Mouse (Mus musculus) urinary bladder, postnatal 14 days (tissue): Measurements from ENCODE around the gene Lrfn2.

Experiments used
- DNase-seq: peaks from one replicate; pipeline ENCODE4 v3.0.0; 2021; ENCODE audit warnings: low spot score

Lrfn2 gene

GRCm38 (mm10) chr17:48963740-48964139, 31.6 kb downstream of the Lrfn2 start:
- no peak for DNase-seq

DNA sequence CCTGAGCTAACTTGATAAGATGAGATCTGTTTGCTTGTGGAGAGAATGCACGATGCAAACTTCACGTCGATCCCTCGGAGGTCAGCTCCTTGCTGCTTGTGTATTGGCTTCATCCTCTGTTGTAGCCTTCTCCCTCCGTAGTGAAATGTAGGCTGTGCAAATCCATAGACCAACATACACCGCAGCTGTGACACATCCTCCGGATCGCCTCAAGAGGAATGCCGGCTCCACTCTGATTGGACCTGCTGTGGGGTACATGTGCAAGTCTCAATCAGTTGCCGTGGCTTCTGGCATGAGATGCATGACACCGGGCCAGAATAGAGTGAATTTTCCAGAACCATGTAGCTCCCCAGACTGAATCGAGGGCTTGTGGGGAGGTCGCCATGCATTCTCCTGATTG, 36.1 kb downstream of the Lrfn2 start:
- no peak for DNase-seq

- DNase-seq: no peak
These were observed 39.1 kb downstream of the Lrfn2 start for GRCm38 (mm10) chr17:48971296-48971695.

DNA sequence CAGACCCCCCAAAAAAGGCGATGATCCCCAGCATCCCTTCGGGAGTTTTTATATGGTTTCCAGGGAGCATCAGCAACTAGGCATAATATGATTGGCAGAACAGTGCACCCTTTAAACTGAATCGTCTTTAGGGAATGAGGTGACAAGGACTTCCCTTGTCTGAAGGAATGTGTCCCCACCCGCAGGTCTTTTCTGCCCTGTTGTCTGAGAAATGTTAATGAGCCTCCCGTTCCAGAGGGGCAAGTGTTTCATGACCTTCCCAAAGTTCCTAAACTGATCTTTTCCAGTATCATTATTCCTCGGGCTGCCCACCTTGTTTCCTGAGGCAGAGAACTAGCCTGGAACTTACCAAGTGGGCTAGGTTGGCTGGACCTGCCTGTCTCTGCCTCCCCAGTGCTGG, 40.7 kb downstream of the Lrfn2 start:
- DNase-seq: no peak

DNA sequence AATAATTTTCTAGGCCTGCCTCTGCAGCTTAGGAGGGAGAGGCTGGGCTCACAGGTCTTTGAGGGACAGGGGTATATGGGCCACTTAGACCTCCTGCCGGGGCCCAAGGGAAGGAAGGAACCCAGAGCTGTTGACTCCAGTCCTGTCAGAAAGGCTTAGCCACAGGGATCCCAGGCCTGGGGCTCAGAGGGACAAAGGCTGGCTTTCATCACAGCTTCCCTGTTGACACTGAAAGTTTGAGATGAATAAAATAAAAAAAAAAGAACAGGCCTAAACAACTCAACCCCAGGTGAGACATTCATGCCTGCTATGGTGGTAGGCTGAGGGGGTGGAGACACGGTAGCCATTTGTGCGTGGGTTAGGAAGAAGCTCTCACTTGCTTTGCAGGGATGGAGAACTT, 41.2 kb downstream of the Lrfn2 start:
- DNase-seq: no peak

GRCm38 (mm10) chr17:48975055-48975454, 42.9 kb downstream of the Lrfn2 start:
- no peak for DNase-seq

DNA sequence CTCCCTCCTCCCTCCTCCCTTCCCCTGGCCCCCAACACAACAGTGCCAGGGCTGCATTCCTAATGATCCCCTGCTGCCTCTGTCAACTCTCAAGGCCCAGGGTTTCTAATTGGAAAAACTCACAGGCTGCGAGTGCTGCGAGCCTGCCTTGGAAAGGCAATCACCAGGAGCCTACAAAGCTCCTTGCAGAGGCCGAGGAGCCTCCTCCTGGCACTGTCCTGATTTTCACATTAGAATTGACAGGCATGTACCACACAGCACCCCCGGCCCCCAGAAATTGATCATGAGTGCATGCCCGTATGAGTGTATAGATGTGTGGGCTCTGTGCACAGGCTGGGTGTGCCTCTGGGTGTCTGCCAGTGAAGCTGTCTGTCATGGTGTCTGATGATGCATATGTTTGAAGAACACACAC, 44.4 kb downstream of the Lrfn2 start:
- DNase-seq: no peak

DNA sequence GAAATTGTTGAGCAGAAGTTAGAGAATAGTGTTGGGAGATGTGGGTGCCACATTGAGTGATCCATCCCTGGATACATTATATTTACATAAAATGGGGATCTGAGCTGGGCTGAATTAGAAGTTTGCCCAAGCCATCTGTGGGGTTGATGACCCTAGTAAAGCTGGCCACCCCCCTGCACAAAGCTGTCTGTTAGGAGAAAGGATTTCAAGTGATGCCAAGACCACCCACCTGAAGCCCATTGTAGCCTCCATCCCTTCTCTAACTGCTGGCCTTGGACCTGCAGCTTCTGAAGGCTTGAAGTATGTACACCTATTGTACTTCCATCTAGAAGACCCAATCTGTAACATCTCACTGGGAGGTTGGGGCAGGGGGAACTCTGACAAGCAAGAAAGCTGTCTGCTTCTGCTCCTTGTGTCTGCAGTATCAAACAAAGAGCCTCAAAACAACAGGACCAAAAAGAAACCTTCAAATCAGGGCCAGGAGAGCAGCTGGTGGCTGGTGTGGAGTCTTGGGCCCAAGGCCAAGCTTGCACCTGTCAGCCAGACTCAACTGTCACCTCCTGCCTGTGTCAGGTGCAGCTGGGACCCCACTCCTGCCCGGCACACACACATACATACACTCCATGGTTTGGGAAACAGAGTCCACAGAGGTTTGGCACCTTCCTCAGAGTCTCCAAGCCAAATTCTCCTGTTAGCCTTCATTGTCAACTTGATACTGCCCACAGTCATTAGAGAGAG, 63.2 kb downstream of the Lrfn2 start:
- no peak for DNase-seq

DNA sequence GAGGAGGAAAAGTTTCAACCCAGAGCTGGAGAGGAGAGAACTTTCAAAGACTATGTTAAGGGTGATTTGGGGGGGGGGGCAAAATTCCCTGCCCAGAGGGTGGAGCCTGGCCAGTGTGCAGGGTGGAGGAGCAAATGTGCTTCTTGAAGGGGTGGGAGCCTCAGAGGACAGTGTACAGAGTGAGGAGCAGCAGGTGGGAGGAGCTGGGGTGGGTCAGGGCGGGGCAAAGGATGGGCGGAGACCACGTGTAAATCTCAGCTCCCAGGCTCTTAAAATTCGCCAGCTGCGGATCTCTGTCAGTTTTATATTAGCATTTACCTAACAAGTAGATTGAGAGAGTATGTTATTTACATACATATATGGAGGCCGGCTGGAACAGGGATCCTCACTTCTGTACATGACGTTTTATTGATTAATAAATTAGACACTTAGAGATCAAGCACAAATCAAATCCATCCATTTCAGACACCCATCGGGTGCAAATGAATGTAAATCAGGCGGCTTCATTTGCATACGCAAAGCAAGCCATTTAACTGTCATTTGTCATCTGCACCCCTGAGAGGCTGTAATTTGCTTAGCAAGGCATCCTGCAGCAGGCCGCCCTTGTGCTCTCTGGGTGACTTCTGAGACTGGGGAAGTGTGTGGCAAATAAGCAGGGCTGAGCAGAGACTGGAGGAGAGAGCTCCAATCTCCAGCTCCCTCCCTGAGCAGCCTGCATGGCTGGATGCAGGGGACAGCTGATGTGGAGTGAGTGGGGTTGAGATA, 67.5 kb downstream of the Lrfn2 start:
- no peak for DNase-seq

- no peak for DNase-seq
These were observed 77.3 kb downstream of the Lrfn2 start for GRCm38 (mm10) chr17:49009384-49010073.

DNA sequence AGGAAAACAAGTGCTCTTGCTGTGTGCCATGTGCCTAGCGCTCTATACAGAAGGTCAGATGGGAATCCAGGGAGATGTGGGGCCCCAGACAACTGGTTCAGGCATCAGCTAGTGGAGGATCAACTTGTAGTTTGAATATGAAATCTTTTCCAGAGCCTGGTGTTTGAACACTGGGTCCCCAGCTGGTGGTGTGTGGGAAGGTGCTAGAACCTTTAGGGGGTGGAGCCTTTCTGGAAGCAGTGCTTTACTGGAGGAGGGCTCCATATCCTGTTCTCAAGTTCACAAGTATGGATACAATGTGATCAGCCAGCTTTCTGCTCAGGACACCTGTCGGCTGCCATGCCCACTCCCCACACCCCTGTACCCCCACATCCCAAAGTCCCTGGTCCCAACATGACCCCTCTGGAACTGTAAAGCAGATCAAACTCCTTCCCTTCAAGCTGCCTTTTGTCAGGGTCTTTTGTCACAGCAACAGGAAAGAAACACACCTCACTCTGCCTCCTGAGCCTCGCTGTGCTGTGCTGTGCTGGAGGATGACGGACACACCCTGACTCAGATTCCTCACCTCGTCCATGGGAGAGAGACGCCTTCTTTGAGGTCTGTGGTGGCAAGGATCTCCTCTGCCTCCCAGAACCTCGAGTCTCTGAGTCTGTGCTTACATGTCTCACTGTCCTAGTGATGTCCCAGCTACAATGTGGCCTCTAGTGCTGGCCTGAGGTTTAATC, 81.9 kb downstream of the Lrfn2 start:
- DNase-seq: no peak

DNA sequence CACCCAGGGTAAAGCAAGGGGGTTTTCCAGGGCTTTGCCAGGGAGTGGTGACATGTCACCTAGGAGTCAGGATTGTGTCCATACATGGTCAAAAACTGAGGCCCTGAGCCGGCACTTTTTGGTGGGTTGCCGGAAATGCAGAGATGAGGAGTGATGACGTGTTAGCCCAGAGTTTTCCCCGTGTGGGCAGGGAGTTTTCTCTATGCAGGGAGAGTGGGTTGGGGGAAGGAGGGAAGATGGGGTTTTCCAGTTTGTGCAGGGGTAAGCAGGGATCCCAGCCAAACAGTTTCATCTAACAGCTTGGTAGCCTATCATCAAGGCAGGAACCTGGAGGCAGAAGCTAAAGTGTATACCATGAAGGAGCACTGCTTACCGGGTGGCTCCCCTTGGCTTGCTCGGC, 83.2 kb downstream of the Lrfn2 start:
- no peak for DNase-seq

GRCm38 (mm10) chr17:49016229-49016628, 84.0 kb downstream of the Lrfn2 start:
- DNase-seq: no peak

GRCm38 (mm10) chr17:49017438-49018415, 85.5 kb downstream of the Lrfn2 start:
- no peak for DNase-seq

GRCm38 (mm10) chr17:49018774-49019488, 86.8 kb downstream of the Lrfn2 start:
- no peak for DNase-seq

DNA sequence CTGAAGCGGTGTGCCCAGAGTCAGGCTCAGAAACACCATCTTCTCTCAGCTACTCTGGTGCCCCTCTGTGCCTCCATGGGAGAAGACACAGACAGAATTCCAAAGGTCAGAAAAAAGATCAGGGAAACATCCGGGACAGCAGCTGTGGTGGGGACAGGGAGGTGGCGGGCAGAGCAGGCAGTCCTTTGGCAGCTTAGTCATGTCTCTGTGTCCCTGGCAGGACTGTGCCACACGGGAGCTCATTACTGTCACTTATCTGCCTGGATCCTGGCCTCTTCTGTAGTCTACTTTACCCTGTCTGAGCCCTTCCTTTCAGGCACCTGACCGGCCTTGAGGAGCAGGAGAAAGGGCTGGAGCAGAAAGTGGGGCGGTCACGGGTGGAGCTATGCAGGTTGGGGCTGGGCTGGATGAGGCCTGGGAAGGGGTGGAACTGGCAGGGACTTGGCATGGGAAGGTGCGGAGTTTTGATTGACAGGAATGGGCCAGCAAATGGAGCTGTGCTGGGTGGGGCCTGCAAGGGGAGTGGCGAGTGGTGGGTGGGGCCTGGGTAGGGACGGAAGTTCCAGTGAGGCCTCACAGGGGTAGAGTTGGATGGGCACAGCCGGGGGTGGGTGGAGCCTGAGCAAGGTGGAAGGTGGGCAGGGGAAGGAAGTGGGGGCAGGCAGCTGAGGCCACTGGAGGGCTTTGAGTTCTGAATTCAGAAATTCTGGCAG, 97.5 kb downstream of the Lrfn2 start:
- DNase-seq: peak; percentile 37

- no peak for DNase-seq
These were observed 98.1 kb downstream of the Lrfn2 start for GRCm38 (mm10) chr17:49030269-49030615.

GRCm38 (mm10) chr17:49030841-49031240, 98.7 kb downstream of the Lrfn2 start:
- no peak for DNase-seq

DNA sequence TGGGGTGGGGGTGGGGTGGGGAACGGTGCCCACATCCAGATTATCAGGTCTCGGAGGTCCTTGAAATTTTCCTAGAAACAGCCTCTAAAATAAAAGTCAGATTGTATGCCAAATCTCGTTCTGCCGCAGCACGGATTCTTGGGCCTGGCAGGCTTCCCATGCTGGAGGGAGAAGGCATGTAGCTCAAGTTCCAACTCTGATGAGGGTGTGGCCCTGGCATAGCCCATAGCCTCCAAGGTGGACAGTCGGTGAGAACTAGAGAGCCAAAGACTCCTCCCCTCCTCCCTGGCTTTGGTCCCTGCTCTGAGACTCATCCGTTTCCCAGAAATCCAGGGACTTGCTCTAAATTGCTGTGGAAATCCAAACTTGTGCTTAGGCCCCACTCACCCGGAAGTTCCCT, 99.6 kb downstream of the Lrfn2 start:
- DNase-seq: peak; percentile 58

DNA sequence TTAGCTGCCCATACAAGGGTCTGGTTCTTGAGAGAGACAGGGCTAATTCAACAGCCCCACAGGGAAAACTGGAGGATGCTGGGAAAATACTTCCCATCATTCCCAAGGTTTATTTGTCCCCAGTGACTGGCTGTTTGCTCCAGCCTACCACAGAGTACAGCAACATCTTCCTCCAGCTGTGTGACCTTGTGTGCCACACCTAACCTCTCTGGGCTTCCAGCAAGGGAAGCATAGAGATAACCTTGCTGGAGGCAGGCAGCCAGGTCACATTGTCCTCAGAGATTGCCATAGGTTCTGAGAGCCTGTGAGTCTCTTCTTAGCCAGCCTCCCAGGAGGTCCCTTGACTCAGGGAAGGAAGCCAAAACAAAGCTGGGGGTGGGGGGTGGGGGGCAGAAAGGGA, 101.1 kb downstream of the Lrfn2 start:
- DNase-seq: no peak
